Mouse (Mus musculus) myocyte (in vitro differentiated cells): ENCODE results near the gene Gramd2. TPM values are rescaled to one million over a fixed set of nuclear protein-coding genes. Genes with fewer than 3 reads are reported as not detected.
A peak's percentile ranks its signal among the peaks of the same experiment; 100 is the strongest.

Experiments used
- H3K27me3 ChIP-seq: one replicate; pipeline ENCODE4 v1.6.1; 2011; ENCODE audit not compliant: control insufficient read depth, insufficient read depth, insufficient read length
- H3K36me3 ChIP-seq: one replicate; pipeline ENCODE4 v1.6.1; 2011; ENCODE audit not compliant: control insufficient read depth, insufficient read depth
- H3K4me2 ChIP-seq: one replicate; pipeline ENCODE4 v1.6.1; 2011; ENCODE audit warnings: low read depth, control low read depth
- H3K4me3 ChIP-seq: one replicate; pipeline ENCODE4 v1.5.1; 2011; ENCODE audit warnings: mild to moderate bottlenecking, control low read depth, moderate library complexity
- H3K79me2 ChIP-seq: one replicate; pipeline ENCODE4 v1.6.1; 2011; ENCODE audit not compliant: control insufficient read depth, insufficient read depth
- H3ac ChIP-seq: one replicate; pipeline ENCODE4 v1.6.1; 2011; ENCODE audit not compliant: control insufficient read depth, insufficient read length
- CEBPB ChIP-seq: IDR thresholded peaks from 2 replicates; pipeline ENCODE4 v1.6.1; 2011; ENCODE audit warnings: mild to moderate bottlenecking, moderate library complexity; ENCODE audit not compliant: poor library complexity, insufficient read depth, severe bottlenecking
- E2F4 ChIP-seq: IDR thresholded peaks from one replicate; pipeline ENCODE4 v1.6.1; 2011; ENCODE audit warnings: mild to moderate bottlenecking, control low read depth, moderate library complexity; ENCODE audit not compliant: insufficient read depth
- MAX ChIP-seq: IDR thresholded peaks from one replicate; pipeline ENCODE4 v1.6.1; 2011; ENCODE audit warnings: low read depth, mild to moderate bottlenecking, control low read depth
- MYOD1 ChIP-seq, 3 experiments: IDR thresholded peaks; one replicate each; pipeline ENCODE4 v1.6.1; 2011; ENCODE audit warnings: control low read depth in 2 of 3, low read depth in 2 of 3, mild to moderate bottlenecking in 2 of 3, moderate library complexity in 1 of 3; ENCODE audit not compliant: insufficient read length in 2 of 3, control insufficient read depth in 1 of 3
- MYOG ChIP-seq, 3 experiments: IDR thresholded peaks; one replicate each; pipeline ENCODE4 v1.6.1; 2011; ENCODE audit warnings: control low read depth in 2 of 3, low read depth in 2 of 3, mild to moderate bottlenecking in 2 of 3; ENCODE audit not compliant: insufficient read length in 2 of 3, control insufficient read depth in 1 of 3, insufficient read depth in 1 of 3
- POLR2A ChIP-seq: IDR thresholded peaks from one replicate; pipeline ENCODE4 v1.6.1; 2011; ENCODE audit warnings: low read depth, mild to moderate bottlenecking, control low read depth, moderate library complexity; ENCODE audit not compliant: insufficient read length
- POLR2AphosphoS2 ChIP-seq: IDR thresholded peaks from one replicate; pipeline ENCODE4 v1.6.1; 2011; ENCODE audit warnings: low read depth, control low read depth; ENCODE audit not compliant: insufficient read length
- REST ChIP-seq: IDR thresholded peaks from one replicate; pipeline ENCODE4 v1.6.1; 2011; ENCODE audit warnings: mild to moderate bottlenecking, control low read depth, moderate library complexity; ENCODE audit not compliant: insufficient read depth, insufficient read length
- SRF ChIP-seq: IDR thresholded peaks from one replicate; pipeline ENCODE4 v1.6.1; 2011; ENCODE audit warnings: low read depth; ENCODE audit not compliant: control insufficient read depth, insufficient read length
- TCF12 ChIP-seq: IDR thresholded peaks from one replicate; pipeline ENCODE4 v1.6.1; 2011; ENCODE audit warnings: mild to moderate bottlenecking, control low read depth; ENCODE audit not compliant: poor library complexity, insufficient read depth, severe bottlenecking
- TCF3 ChIP-seq: IDR thresholded peaks from one replicate; pipeline ENCODE4 v1.6.1; 2011; ENCODE audit warnings: low read depth, control low read depth; ENCODE audit not compliant: insufficient read length
- USF1 ChIP-seq: IDR thresholded peaks from one replicate; pipeline ENCODE4 v1.6.1; 2011; ENCODE audit warnings: low read depth, mild to moderate bottlenecking, control low read depth, moderate library complexity
- polyA plus RNA-seq: library from polyadenylated mRNA; unstranded; fragments of >200 nt; fragmentation: generic; extraction: Trizol; gene quantifications from one replicate; pipeline ENCODE4 v1.2.1, GENCODE M21; 2012; ENCODE audit warnings: missing spikeins

Gramd2 gene
- polyA plus RNA-seq, 1 experiment = 1.5 TPM

DNA sequence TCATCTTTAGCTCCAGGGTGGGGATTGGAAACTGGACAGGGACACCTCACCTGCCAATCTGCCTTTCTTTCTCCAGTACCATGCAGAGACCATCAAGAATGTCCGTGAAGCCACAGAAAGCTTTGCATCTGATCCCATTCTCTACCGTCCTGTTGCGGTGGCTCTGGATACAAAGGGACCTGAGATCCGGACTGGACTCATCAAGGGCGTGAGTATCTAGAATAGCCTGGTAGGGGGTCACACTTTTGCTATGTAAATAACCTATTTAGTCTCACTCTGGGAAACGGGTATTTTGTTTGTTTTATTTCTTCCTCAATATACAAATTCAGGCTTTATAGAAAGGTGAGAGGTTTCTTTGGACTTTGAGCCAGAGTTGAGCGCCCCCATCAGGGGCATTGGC lies 11.5 kb upstream of the Gramd2 start:
- peaks cover 54% of the 10 kb centered on the region for H3K79me2 ChIP-seq
- no peak overlapping the region for H3ac ChIP-seq
- H3K36me3 ChIP-seq = peaks cover 88% of the 10 kb centered on the region
- no peaks in the 10 kb centered on the region for H3K27me3 ChIP-seq
- H3K4me3 ChIP-seq = no peak overlapping the region
- no peak overlapping the region for H3K4me2 ChIP-seq
- TF ChIP-seq USF1 (no peak), MYOG (IDR thresholded peaks at IDR 0.05; ENCODE audit: control insufficient read depth in 1 of 3, insufficient read depth in 1 of 3, insufficient read length in 2 of 3, low read depth in 2 of 3) (no peak), TCF12 (no peak)

DNA sequence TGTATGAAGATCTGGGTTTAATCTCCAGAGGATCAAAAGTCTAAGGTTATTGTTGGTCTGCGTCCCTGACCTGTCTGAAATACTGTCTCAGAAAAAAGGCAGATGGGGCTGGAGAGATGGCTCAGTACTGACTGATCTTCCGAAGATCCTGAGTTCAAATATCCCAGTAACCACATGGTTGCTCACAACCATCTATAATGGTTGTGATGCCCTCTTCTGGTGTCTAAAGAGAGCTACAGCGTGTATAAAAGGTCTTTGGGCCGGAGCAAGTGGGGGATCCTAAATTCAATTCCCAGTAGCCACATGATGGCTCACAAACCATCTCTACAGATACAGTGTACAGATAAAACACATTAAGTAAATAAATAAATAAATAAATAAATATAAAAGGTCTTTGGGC lies 10.8 kb upstream of the Gramd2 start:
- H3ac ChIP-seq = no peak overlapping the region
- peaks cover 47% of the 10 kb centered on the region for H3K79me2 ChIP-seq
- H3K4me3 ChIP-seq = no peak overlapping the region
- H3K27me3 ChIP-seq = no peaks in the 10 kb centered on the region
- TF ChIP-seq CEBPB (no peak), MYOD1 (IDR thresholded peaks at IDR 0.05; ENCODE audit: control insufficient read depth in 1 of 3, insufficient read length in 2 of 3, low read depth in 2 of 3) (no peak), POLR2AphosphoS2 (no peak), TCF12 (no peak)
- peaks cover 88% of the 10 kb centered on the region for H3K36me3 ChIP-seq
- no peak overlapping the region for H3K4me2 ChIP-seq

DNA sequence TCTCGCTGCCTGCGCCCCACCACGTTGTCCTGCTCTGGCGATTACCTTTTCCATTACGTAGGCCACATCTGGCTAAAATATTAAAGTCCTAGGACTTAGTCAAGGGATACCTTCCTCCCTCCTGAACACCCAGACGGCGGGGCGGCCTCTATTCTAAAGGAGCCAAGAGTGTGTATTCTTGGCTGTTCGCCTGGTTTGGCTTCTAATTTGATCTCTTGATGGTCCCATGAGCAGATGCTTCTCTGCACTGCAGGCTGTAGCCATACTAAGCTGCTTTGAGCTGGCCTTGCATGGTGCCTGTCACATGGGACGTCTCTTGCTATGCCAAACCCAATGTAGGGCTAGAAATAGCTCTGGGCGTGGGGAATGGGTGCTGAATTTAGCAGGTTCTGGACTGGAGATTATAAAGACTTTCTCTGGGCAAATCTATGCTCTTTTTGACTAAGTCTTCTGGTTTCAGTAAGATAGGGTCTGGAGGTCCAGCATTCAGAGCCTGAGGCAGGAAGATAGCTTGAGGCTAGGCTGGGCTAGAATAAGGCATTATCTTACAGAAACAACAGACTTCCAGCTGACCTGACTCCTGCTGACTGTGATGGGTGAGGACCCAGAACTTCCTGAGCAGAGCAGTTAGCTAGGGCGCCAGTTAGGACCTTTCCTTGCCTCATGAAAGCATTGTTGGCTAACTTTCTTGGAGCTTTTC lies 7.6 kb upstream of the Gramd2 start:
- H3K4me3 ChIP-seq = no peak overlapping the region

DNA sequence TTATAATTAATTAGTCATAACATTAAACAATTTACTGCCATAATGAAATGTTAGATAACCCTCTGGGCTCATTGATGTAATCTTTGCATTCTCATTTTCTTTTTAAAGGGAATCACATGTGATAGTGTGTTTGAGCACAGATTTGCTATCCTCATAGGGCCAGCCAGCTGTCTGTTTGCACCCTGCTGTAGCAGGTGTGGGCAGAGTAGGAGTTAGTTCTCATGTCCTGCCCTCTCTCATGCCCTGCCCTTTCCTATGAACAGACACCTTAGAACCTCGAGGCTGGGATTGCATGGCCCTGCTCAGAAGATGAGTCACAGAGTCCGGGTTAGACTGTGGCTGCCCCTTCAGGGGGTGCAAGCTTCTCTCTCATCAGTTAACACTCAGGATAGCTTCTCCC lies 6.5 kb upstream of the Gramd2 start:
- Histone ChIP-seq H3K4me2 (no peak overlapping the region), H3K36me3 (peaks cover 85% of the 10 kb centered on the region), H3K4me3 (no peak overlapping the region), H3K27me3 (no peaks in the 10 kb centered on the region), H3K79me2 (peaks cover 10% of the 10 kb centered on the region), H3ac (no peak overlapping the region)
- peak; percentile 27 to 91 (median 60) for TF ChIP-seq MYOD1 (IDR thresholded peaks at IDR 0.05; ENCODE audit: control insufficient read depth in 1 of 3, insufficient read length in 2 of 3, low read depth in 2 of 3)
- no peak for TF ChIP-seq USF1
- TF ChIP-seq TCF12 = no peak
- TF ChIP-seq POLR2AphosphoS2 = peak; percentile 25
- no peak for TF ChIP-seq CEBPB
- no peak for TF ChIP-seq E2F4
- TF ChIP-seq MYOG (IDR thresholded peaks at IDR 0.05; ENCODE audit: control insufficient read depth in 1 of 3, insufficient read depth in 1 of 3, insufficient read length in 2 of 3, low read depth in 2 of 3) = peak in 2 of 3 experiments; percentile 56 to 73
- TF ChIP-seq TCF3 = no peak
- TF ChIP-seq POLR2A = no peak
- no peak for TF ChIP-seq REST
- no peak for TF ChIP-seq SRF
- TF ChIP-seq MAX = no peak

More for the DNA sequence above, 7.6 kb upstream of the Gramd2 start:
- H3K79me2 ChIP-seq = peaks cover 20% of the 10 kb centered on the region
- TF ChIP-seq E2F4 (no peak), POLR2A (no peak), POLR2AphosphoS2 (no peak), USF1 (peak; percentile 2), MYOG (IDR thresholded peaks at IDR 0.05; ENCODE audit: control insufficient read depth in 1 of 3, insufficient read depth in 1 of 3, insufficient read length in 2 of 3, low read depth in 2 of 3) (peak in 1 of 3 experiments; percentile 20)
- H3ac ChIP-seq = no peak overlapping the region
- peaks cover 85% of the 10 kb centered on the region for H3K36me3 ChIP-seq
- H3K4me2 ChIP-seq = peak overlapping the region; percentile 38
- no peaks in the 10 kb centered on the region for H3K27me3 ChIP-seq

DNA sequence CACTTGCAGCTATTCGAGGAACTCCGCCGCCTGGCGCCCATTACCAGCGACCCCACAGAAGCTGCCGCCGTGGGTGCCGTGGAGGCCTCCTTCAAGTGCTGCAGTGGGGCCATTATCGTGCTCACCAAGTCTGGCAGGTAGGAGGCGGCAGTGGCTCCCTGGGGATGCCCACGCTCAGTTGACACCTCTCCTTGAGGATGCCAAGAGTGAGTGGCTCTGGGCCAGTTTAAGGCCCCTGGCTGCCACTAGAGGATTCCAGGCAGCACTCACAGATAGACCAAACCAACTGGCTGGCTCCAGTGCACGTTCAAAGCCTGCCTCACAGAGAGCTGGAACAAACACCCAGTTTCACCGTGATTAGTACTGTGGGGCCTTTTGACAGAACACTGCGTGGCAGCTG lies 4.3 kb upstream of the Gramd2 start:
- H3ac ChIP-seq = no peak overlapping the region
- H3K4me3 ChIP-seq = no peak overlapping the region
- H3K4me2 ChIP-seq = no peak overlapping the region
- no peaks in the 10 kb centered on the region for H3K79me2 ChIP-seq
- no peaks in the 10 kb centered on the region for H3K27me3 ChIP-seq
- TF ChIP-seq USF1 (no peak), TCF3 (no peak), TCF12 (no peak), POLR2AphosphoS2 (peak; percentile 20)
- H3K36me3 ChIP-seq = peaks cover 80% of the 10 kb centered on the region

DNA sequence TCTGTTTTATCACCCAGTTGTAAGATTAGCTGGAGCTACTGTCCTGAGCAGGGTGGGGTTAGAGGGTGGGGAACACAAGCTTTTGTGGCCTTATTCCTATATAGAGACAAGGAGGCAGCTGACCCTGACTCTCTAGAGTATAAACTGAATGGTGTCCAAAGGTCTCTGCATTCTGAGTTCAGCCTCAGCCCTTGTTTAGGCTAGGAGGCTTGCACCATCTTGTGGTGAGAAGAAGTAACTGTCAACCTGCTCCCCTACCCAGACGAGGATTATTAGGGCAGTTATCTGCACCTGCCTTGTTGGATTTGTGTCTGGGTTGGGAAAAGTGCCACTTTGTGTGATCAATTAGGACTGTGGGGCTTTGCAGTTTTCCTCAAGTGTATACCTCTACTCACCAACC lies 1.6 kb upstream of the Gramd2 start:
- TF ChIP-seq E2F4 = no peak
- TF ChIP-seq TCF12 = no peak
- H3ac ChIP-seq = no peak overlapping the region
- no peak overlapping the region for H3K4me2 ChIP-seq
- no peaks in the 10 kb centered on the region for H3K27me3 ChIP-seq
- no peaks in the 10 kb centered on the region for H3K79me2 ChIP-seq
- peaks cover 55% of the 10 kb centered on the region for H3K36me3 ChIP-seq
- no peak overlapping the region for H3K4me3 ChIP-seq
